Mouse (Mus musculus) frontal cortex, adult 2 months (tissue): ENCODE results near the gene Il12rb1. TPM values are rescaled to one million over a fixed set of nuclear protein-coding genes. Genes with fewer than 3 reads are reported as not detected.

ENCODE experiments used
- DNase-seq, 2 experiments: peaks; one replicate each; pipeline ENCODE4 v3.0.0; 2022; ENCODE audit warnings: low spot score in 1 of 2; ENCODE audit errors: extremely low spot score in 1 of 2
- polyA plus RNA-seq: library from polyadenylated mRNA; depleted of rRNA; stranded (reverse); fragments of >200 nt; gene quantifications from 2 replicates; pipeline ENCODE4 v1.2.3, GENCODE M21; 2012

The Il12rb1 gene
- polyA plus RNA-seq, 1 experiment, result 0.48 TPM

GRCm38 (mm10) chr8:70773410-70773809 is 34.8 kb upstream of the Il12rb1 start:
- DNase-seq, result no peak

- peak in 1 of 2 experiments; percentile 71 for DNase-seq
Observed at GRCm38 (mm10) chr8:70773833-70774232, 34.4 kb upstream of the Il12rb1 start.

- no peak for DNase-seq
Observed at GRCm38 (mm10) chr8:70774740-70775139, 33.5 kb upstream of the Il12rb1 start.

GRCm38 (mm10) chr8:70775227-70775626 is 33.0 kb upstream of the Il12rb1 start:
- no peak for DNase-seq

- DNase-seq, result no peak
Observed at GRCm38 (mm10) chr8:70775851-70776495, 32.3 kb upstream of the Il12rb1 start.

- DNase-seq, result peak; percentile 97
Observed at GRCm38 (mm10) chr8:70776496-70777444, 31.5 kb upstream of the Il12rb1 start, which contains the start of gene Pik3r2. Pik3r2 (minus strand) TSS chr8:70776713.

GRCm38 (mm10) chr8:70780093-70780492 is 28.2 kb upstream of the Il12rb1 start:
- no peak for DNase-seq

- DNase-seq, result no peak
Observed at GRCm38 (mm10) chr8:70786291-70787050, 21.8 kb upstream of the Il12rb1 start.

- DNase-seq, result no peak
Observed at GRCm38 (mm10) chr8:70787051-70787445, 21.2 kb upstream of the Il12rb1 start.

GRCm38 (mm10) chr8:70787941-70788667 is 20.1 kb upstream of the Il12rb1 start:
- DNase-seq, result no peak

- no peak for DNase-seq
Observed at GRCm38 (mm10) chr8:70789046-70789445, 19.2 kb upstream of the Il12rb1 start.

GRCm38 (mm10) chr8:70790846-70791245 is 17.4 kb upstream of the Il12rb1 start:
- peak in 1 of 2 experiments; percentile 75 for DNase-seq

GRCm38 (mm10) chr8:70791294-70791701 is 17.0 kb upstream of the Il12rb1 start:
- no peak for DNase-seq

- peak; percentile 92 to 97 for DNase-seq
Observed at GRCm38 (mm10) chr8:70791975-70792691, 16.1 kb upstream of the Il12rb1 start.

- DNase-seq, result no peak
Observed at GRCm38 (mm10) chr8:70792700-70793099, 15.5 kb upstream of the Il12rb1 start.

- no peak for DNase-seq
Observed at GRCm38 (mm10) chr8:70794215-70794614, 14.0 kb upstream of the Il12rb1 start.

GRCm38 (mm10) chr8:70795370-70795769 is 12.9 kb upstream of the Il12rb1 start:
- DNase-seq, result no peak

GRCm38 (mm10) chr8:70796403-70797080 is 11.7 kb upstream of the Il12rb1 start:
- no peak for DNase-seq
